In genomic region chr5:124351604-124352003, GRCm38 (mm10) we compare ENCODE assay signal across 8 mouse cellular contexts. TPM values are rescaled to one million over a fixed set of nuclear protein-coding genes. Genes with fewer than 3 reads are reported as not detected.
A peak's percentile ranks its signal among the peaks of the same experiment; 100 is the strongest.
DNase-seq lines count a peak whose midpoint lies in the region; ATAC-seq and TF ChIP-seq lines count a peak whose summit lies in the region.

No protein-coding gene starts in this region.

- peaks cover 28% of the 10 kb centered on the region for H3K4me1 ChIP-seq in spleen, adult 2 months (ENCODE audit: control insufficient read depth, insufficient read depth, insufficient read length)
- peaks cover 46% of the 10 kb centered on the region for H3K4me1 ChIP-seq in liver, embryonic 13.5 days (replicated peaks)

- H3K9ac ChIP-seq in liver, embryonic 13.5 days = peak overlapping the region; percentile 96

- H3K27ac ChIP-seq in spleen, adult 2 months (ENCODE audit: insufficient read depth, low read length) = peak overlapping the region; percentile 8; the same call in 1 of the 2 replicates
- H3K27ac ChIP-seq in liver, embryonic 13.5 days = peak overlapping the region; percentile 89

- ATAC-seq in liver, embryonic 13.5 days (ENCODE audit: low read depth) = no peak

- no peak for TF ChIP-seq CTCF in spleen, adult 2 months (IDR thresholded peaks at IDR 0.05; ENCODE audit: extremely low read depth, insufficient read depth, insufficient read length, insufficient replicate concordance)

- WGBS in spleen, adult 2 months = 68% methylated on average over 3 of the region's 3 CpGs
- 65% methylated on average over 3 of the region's 3 CpGs for WGBS in liver, embryonic 13.5 days (ENCODE audit: insufficient replicate concordance)

- peak; percentile 30 for DNase-seq in embryo, embryonic 10.5 days (ENCODE audit: low spot score)
- no peak for DNase-seq in embryo, embryonic 11 days
- DNase-seq in spleen, adult 2 months (ENCODE audit: low read depth in 1 of 2, low spot score in 2 of 2) = no peak
- DNase-seq in spleen, adult 18-20 months = no peak
- no peak for DNase-seq in liver, embryonic 13.5 days
- no peak for DNase-seq in ovary, postnatal 14 days (ENCODE audit: low spot score)
- no peak for DNase-seq in lung, postnatal 14 days
- DNase-seq in urinary bladder, postnatal 25 days (ENCODE audit: low spot score) = no peak

- no peaks in the 10 kb centered on the region for H3K27me3 ChIP-seq in spleen, adult 2 months (ENCODE audit: control insufficient read depth, insufficient read depth, low read length)
- H3K27me3 ChIP-seq in liver, embryonic 13.5 days = no peaks in the 10 kb centered on the region

- no peak for TF ChIP-seq POLR2A in spleen, adult 2 months (IDR thresholded peaks at IDR 0.05; ENCODE audit: low read depth, low read length)

- H3K4me2 ChIP-seq in liver, embryonic 13.5 days = peak overlapping the region; percentile 97

- no peak overlapping the region for H3K4me3 ChIP-seq in spleen, adult 2 months (ENCODE audit: extremely low read depth, insufficient read depth, insufficient read length)
- peak overlapping the region; percentile 94; the same call in 1 of the 2 replicates for H3K4me3 ChIP-seq in liver, embryonic 13.5 days (replicated peaks)

- H3K9me3 ChIP-seq in liver, embryonic 13.5 days (replicated peaks) = no peaks in the 10 kb centered on the region

- peaks cover 13% of the 10 kb centered on the region for H3K36me3 ChIP-seq in spleen, adult 2 months (ENCODE audit: control insufficient read depth, insufficient read depth, low read length)
- peaks cover 31% of the 10 kb centered on the region for H3K36me3 ChIP-seq in liver, embryonic 13.5 days

RNA-seq across cellular contexts. Expression of gene Cdk2ap1, which starts 11.3 kb away (rescaled TPM):
- polyA plus RNA-seq in spleen, adult 2 months (2012; rRNA removed) = 60.4 and 69.3 TPM in 2 replicates
- polyA plus RNA-seq in liver, embryonic 13.5 days (2015; fragmentation: Nextera tagmentation; extraction: Ambion mirVana) = 15.2 and 17.1 TPM in 2 replicates

RNA-seq across cellular contexts. Expression of gene 2810006K23Rik, which starts 23.7 kb away (rescaled TPM):
- 2.7 and 4.2 TPM in 2 replicates for polyA plus RNA-seq in spleen, adult 2 months (2012; rRNA removed)
- 7.0 and 7.7 TPM in 2 replicates for polyA plus RNA-seq in liver, embryonic 13.5 days (2015; fragmentation: Nextera tagmentation; extraction: Ambion mirVana)

RNA-seq across cellular contexts. Expression of gene Mphosph9, which starts 23.8 kb away (rescaled TPM):
- 3.8 and 4.4 TPM in 2 replicates for polyA plus RNA-seq in spleen, adult 2 months (2012; rRNA removed)
- 5.6 and 6.3 TPM in 2 replicates for polyA plus RNA-seq in liver, embryonic 13.5 days (2015; fragmentation: Nextera tagmentation; extraction: Ambion mirVana)
